Mouse (Mus musculus) erythroblast, adult 5-6 weeks (primary cell): ENCODE measurements around the gene 4833439L19Rik. TPM values are rescaled to one million over a fixed set of nuclear protein-coding genes. Genes with fewer than 3 reads are reported as not detected.
"Not testable (repeated sequence)": the region's sequence is repeated elsewhere in the genome, so short reads cannot be mapped to it uniquely, and the experiment has no call there.

Experiments used
- ATAC-seq: replicated peaks from 2 replicates; pipeline ENCODE4 v1.8.0; 2016; ENCODE audit warnings: moderate number of reproducible peaks, mild to moderate bottlenecking, moderate TSS enrichment, inconsistent platforms; ENCODE audit not compliant: poor library complexity, low FRiP score, severe bottlenecking
- total RNA-seq, 2 experiments: library from RNA; stranded (forward) in 1 of 2; stranded (reverse) in 1 of 2; fragments of 150-400 nt in 1 of 2; fragments of 200-764, 138-1000 nt in 1 of 2; gene quantifications; 2 replicates each; pipeline versions ENCODE4 v1.2.3 to v1.2.4; 2015 to 2017; ENCODE audit warnings: low replicate concordance in 2 of 2

The 4833439L19Rik gene
- total RNA-seq (2015; ENCODE audit: low replicate concordance), result 27.0 and 28.1 TPM in 2 replicates
- total RNA-seq (2017; ENCODE audit: low replicate concordance), result 24.6 and 37.1 TPM in 2 replicates

GRCm38 (mm10) chr13:54565201-54565581, at the start of gene 4833439L19Rik:
Gene 4833439L19Rik (minus strand): TSS chr13:54565435.
- ATAC-seq, result peak; percentile 97

- not testable (repeated sequence) for ATAC-seq
Measured at GRCm38 (mm10) chr13:54613141-54613540, 47.9 kb upstream of the 4833439L19Rik start.

GRCm38 (mm10) chr13:54610972-54611754, 45.9 kb upstream of the 4833439L19Rik start, which contains the start of gene Cltb:
Gene Cltb (minus strand): TSS chr13:54611344.
- ATAC-seq, result peak; percentile 83

- ATAC-seq, result peak; percentile 24; the same call in 1 of the 2 replicates
Measured at GRCm38 (mm10) chr13:54610613-54610971, 45.4 kb upstream of the 4833439L19Rik start.

- no peak for ATAC-seq
Measured at GRCm38 (mm10) chr13:54609301-54609700, 44.1 kb upstream of the 4833439L19Rik start.

- ATAC-seq, result no peak
Measured at GRCm38 (mm10) chr13:54608666-54609065, 43.4 kb upstream of the 4833439L19Rik start.

GRCm38 (mm10) chr13:54608002-54608401, 42.8 kb upstream of the 4833439L19Rik start:
- ATAC-seq, result no peak

- no peak for ATAC-seq
Measured at GRCm38 (mm10) chr13:54607204-54607603, 42.0 kb upstream of the 4833439L19Rik start.

GRCm38 (mm10) chr13:54605426-54605825, 40.2 kb upstream of the 4833439L19Rik start:
- no peak for ATAC-seq

GRCm38 (mm10) chr13:54604221-54604620, 39.0 kb upstream of the 4833439L19Rik start:
- no peak for ATAC-seq

GRCm38 (mm10) chr13:54603501-54603900, 38.3 kb upstream of the 4833439L19Rik start:
- ATAC-seq, result no peak

- ATAC-seq, result no peak
Measured at GRCm38 (mm10) chr13:54602639-54603111, 37.4 kb upstream of the 4833439L19Rik start.

GRCm38 (mm10) chr13:54598622-54599143, 33.4 kb upstream of the 4833439L19Rik start:
- ATAC-seq, result no peak

- no peak for ATAC-seq
Measured at GRCm38 (mm10) chr13:54596870-54597269, 31.6 kb upstream of the 4833439L19Rik start.

- ATAC-seq, result no peak
Measured at GRCm38 (mm10) chr13:54596107-54596690, 31.0 kb upstream of the 4833439L19Rik start.

- ATAC-seq, result no peak
Measured at GRCm38 (mm10) chr13:54593617-54594016, 28.4 kb upstream of the 4833439L19Rik start.

- no peak for ATAC-seq
Measured at GRCm38 (mm10) chr13:54591776-54592356, 26.6 kb upstream of the 4833439L19Rik start.

- ATAC-seq, result peak; percentile 96
Measured at GRCm38 (mm10) chr13:54589996-54590951, 25.0 kb upstream of the 4833439L19Rik start, which contains the start of the genes Nop16 and Higd2a. Gene Nop16 (minus strand): TSS chr13:54590090. Gene Higd2a (plus strand): TSS chr13:54590207.

- ATAC-seq, result peak; percentile 29
Measured at GRCm38 (mm10) chr13:54589414-54589995, 24.3 kb upstream of the 4833439L19Rik start.
